Mouse (Mus musculus): ENCODE measurements around the gene Tmem37. TPM values are rescaled to one million over a fixed set of nuclear protein-coding genes. Genes with fewer than 3 reads are reported as not detected.

The Tmem37 gene
- 7.4 and 8.6 TPM in 2 replicates for polyA plus RNA-seq (2014; fragmentation: Nextera tagmentation; extraction: Ambion mirVana)

GRCm38 (mm10) chr1:120073519-120074306 lies at the start of gene Tmem37:
Gene Tmem37, minus strand, starts transcription at chr1:120074074.
- H3K4me2 ChIP-seq (ENCODE audit: low read depth) = peak within 1 kb of the TSS; percentile 83
- no peaks in the 10 kb centered on the region for H3K36me3 ChIP-seq (ENCODE audit: control insufficient read depth, insufficient read depth, low read length)
- H3K9ac ChIP-seq (ENCODE audit: low read length) = peak within 1 kb of the TSS; percentile 44
- peaks cover 14% of the 10 kb centered on the region for H3K4me1 ChIP-seq (ENCODE audit: control insufficient read depth, insufficient read depth, low read length)
- H3K9me3 ChIP-seq (ENCODE audit: control insufficient read depth, low read length) = no peaks in the 10 kb centered on the region
- 0 out of 2 replicates have a peak, but pooled peaks cover 2% of the 10 kb centered on the region for H3K27me3 ChIP-seq (ENCODE audit: control insufficient read depth, insufficient read depth, low read length)
- no peak within 1 kb of the TSS for H3K27ac ChIP-seq (ENCODE audit: low read depth, low read length)
- DNase-seq (ENCODE audit: low spot score) (peak; percentile 81), ATAC-seq (ENCODE audit: insufficient read depth, low FRiP score, low TSS enrichment) (peak; percentile 73)
- peak within 1 kb of the TSS; percentile 37 for H3K4me3 ChIP-seq (ENCODE audit: low read depth, low read length)
- 1% methylated on average over 40 of the region's 40 CpGs for WGBS

- ATAC-seq (ENCODE audit: insufficient read depth, low FRiP score, low TSS enrichment) = no peak
- WGBS = 94% methylated on average over 8 of the region's 8 CpGs
These were observed 48.9 kb upstream of the Tmem37 start for GRCm38 (mm10) chr1:120122634-120123383.

GRCm38 (mm10) chr1:120121930-120122530 lies 48.2 kb upstream of the Tmem37 start:
- Histone ChIP-seq H3K36me3 (ENCODE audit: control insufficient read depth, insufficient read depth, low read length) (no peaks in the 10 kb centered on the region), H3K4me1 (ENCODE audit: control insufficient read depth, insufficient read depth, low read length) (peaks cover 17% of the 10 kb centered on the region), H3K27ac (ENCODE audit: low read depth, low read length) (peak overlapping the region; percentile 85; the same call in 1 of the 2 replicates), H3K4me2 (ENCODE audit: low read depth) (peak overlapping the region; percentile 62), H3K9ac (ENCODE audit: low read length) (peak overlapping the region; percentile 61; the same call in 1 of the 2 replicates), H3K4me3 (ENCODE audit: low read depth, low read length) (peak overlapping the region; percentile 53), H3K9me3 (ENCODE audit: control insufficient read depth, low read length) (no peaks in the 10 kb centered on the region), H3K27me3 (ENCODE audit: control insufficient read depth, insufficient read depth, low read length) (no peaks in the 10 kb centered on the region)
- DNase-seq (ENCODE audit: low spot score) (no peak), ATAC-seq (ENCODE audit: insufficient read depth, low FRiP score, low TSS enrichment) (no peak)
- 86% methylated on average over 9 of the region's 9 CpGs for WGBS

More at GRCm38 (mm10) chr1:120122634-120123383, 48.9 kb upstream of the Tmem37 start:
- no peaks in the 10 kb centered on the region for H3K36me3 ChIP-seq (ENCODE audit: control insufficient read depth, insufficient read depth, low read length)
- peaks cover 17% of the 10 kb centered on the region for H3K4me1 ChIP-seq (ENCODE audit: control insufficient read depth, insufficient read depth, low read length)
- no peak overlapping the region for H3K4me3 ChIP-seq (ENCODE audit: low read depth, low read length)
- H3K27me3 ChIP-seq (ENCODE audit: control insufficient read depth, insufficient read depth, low read length) = no peaks in the 10 kb centered on the region
- H3K4me2 ChIP-seq (ENCODE audit: low read depth) = no peak overlapping the region
- no peak overlapping the region for H3K9ac ChIP-seq (ENCODE audit: low read length)
- DNase-seq (ENCODE audit: low spot score) = no peak
- H3K27ac ChIP-seq (ENCODE audit: low read depth, low read length) = no peak overlapping the region
- no peaks in the 10 kb centered on the region for H3K9me3 ChIP-seq (ENCODE audit: control insufficient read depth, low read length)

- Histone ChIP-seq H3K36me3 (ENCODE audit: control insufficient read depth, insufficient read depth, low read length) (no peaks in the 10 kb centered on the region; the same call in 1 of the 2 replicates), H3K9ac (ENCODE audit: low read length) (peak within 1 kb of the TSS; percentile 61), H3K27me3 (ENCODE audit: control insufficient read depth, insufficient read depth, low read length) (no peaks in the 10 kb centered on the region), H3K4me3 (ENCODE audit: low read depth, low read length) (peak within 1 kb of the TSS; percentile 53), H3K4me1 (ENCODE audit: control insufficient read depth, insufficient read depth, low read length) (peaks cover 17% of the 10 kb centered on the region), H3K4me2 (ENCODE audit: low read depth) (peak within 1 kb of the TSS; percentile 80), H3K27ac (ENCODE audit: low read depth, low read length) (peak within 1 kb of the TSS; percentile 85), H3K9me3 (ENCODE audit: control insufficient read depth, low read length) (no peaks in the 10 kb centered on the region)
- 2% methylated on average over 52 of the region's 52 CpGs for WGBS
- ATAC-seq (ENCODE audit: insufficient read depth, low FRiP score, low TSS enrichment) (peak; percentile 89), DNase-seq (ENCODE audit: low spot score) (peak; percentile 98)
These were observed 47.3 kb upstream of the Tmem37 start, which contains the start of the genes Dbi and 3110009E18Rik for GRCm38 (mm10) chr1:120120969-120121811. Gene Dbi, minus strand, starts transcription at chr1:120121078. Gene 3110009E18Rik, plus strand, starts transcription at chr1:120121187.

- ATAC-seq (ENCODE audit: insufficient read depth, low FRiP score, low TSS enrichment) (peak; percentile 45), DNase-seq (ENCODE audit: low spot score) (no peak)
- Histone ChIP-seq H3K27me3 (ENCODE audit: control insufficient read depth, insufficient read depth, low read length) (no peaks in the 10 kb centered on the region), H3K4me3 (ENCODE audit: low read depth, low read length) (peak overlapping the region; percentile 53), H3K4me2 (ENCODE audit: low read depth) (peak overlapping the region; percentile 80), H3K9ac (ENCODE audit: low read length) (peak overlapping the region; percentile 61), H3K4me1 (ENCODE audit: control insufficient read depth, insufficient read depth, low read length) (peaks cover 17% of the 10 kb centered on the region), H3K9me3 (ENCODE audit: control insufficient read depth, low read length) (no peaks in the 10 kb centered on the region), H3K36me3 (ENCODE audit: control insufficient read depth, insufficient read depth, low read length) (peaks cover 7% of the 10 kb centered on the region), H3K27ac (ENCODE audit: low read depth, low read length) (peak overlapping the region; percentile 62; the same call in 1 of the 2 replicates)
- 7% methylated on average over 24 of the region's 24 CpGs for WGBS
These were observed 46.5 kb upstream of the Tmem37 start for GRCm38 (mm10) chr1:120120141-120120968.

- Histone ChIP-seq H3K36me3 (ENCODE audit: control insufficient read depth, insufficient read depth, low read length) (peaks cover 16% of the 10 kb centered on the region), H3K27me3 (ENCODE audit: control insufficient read depth, insufficient read depth, low read length) (no peaks in the 10 kb centered on the region), H3K27ac (ENCODE audit: low read depth, low read length) (no peak overlapping the region), H3K9ac (ENCODE audit: low read length) (peak overlapping the region; percentile 61), H3K4me2 (ENCODE audit: low read depth) (peak overlapping the region; percentile 80), H3K4me3 (ENCODE audit: low read depth, low read length) (peak overlapping the region; percentile 53), H3K4me1 (ENCODE audit: control insufficient read depth, insufficient read depth, low read length) (peaks cover 17% of the 10 kb centered on the region), H3K9me3 (ENCODE audit: control insufficient read depth, low read length) (no peaks in the 10 kb centered on the region)
- DNase-seq (ENCODE audit: low spot score) (no peak), ATAC-seq (ENCODE audit: insufficient read depth, low FRiP score, low TSS enrichment) (no peak)
- 93% methylated on average over 4 of the region's 4 CpGs for WGBS
These were observed 45.5 kb upstream of the Tmem37 start for GRCm38 (mm10) chr1:120119389-120119788.

- Histone ChIP-seq H3K27ac (ENCODE audit: low read depth, low read length) (no peak overlapping the region), H3K9me3 (ENCODE audit: control insufficient read depth, low read length) (no peaks in the 10 kb centered on the region), H3K4me1 (ENCODE audit: control insufficient read depth, insufficient read depth, low read length) (peaks cover 17% of the 10 kb centered on the region), H3K36me3 (ENCODE audit: control insufficient read depth, insufficient read depth, low read length) (peaks cover 16% of the 10 kb centered on the region), H3K9ac (ENCODE audit: low read length) (no peak overlapping the region), H3K4me3 (ENCODE audit: low read depth, low read length) (peak overlapping the region; percentile 13), H3K4me2 (ENCODE audit: low read depth) (peak overlapping the region; percentile 80), H3K27me3 (ENCODE audit: control insufficient read depth, insufficient read depth, low read length) (no peaks in the 10 kb centered on the region)
- no peak for ATAC-seq (ENCODE audit: insufficient read depth, low FRiP score, low TSS enrichment)
- WGBS = 94% methylated on average over 2 of the region's 2 CpGs
- DNase-seq (ENCODE audit: low spot score) = no peak
These were observed 45.0 kb upstream of the Tmem37 start for GRCm38 (mm10) chr1:120118854-120119253.
